Comparison of ENCODE assay signal across 25 mouse cellular contexts in genomic region chr9:52529444-52529915, GRCm38 (mm10).
A peak's percentile ranks its signal among the peaks of the same experiment; 100 is the strongest.
DNase-seq lines count a peak whose midpoint lies in the region; ATAC-seq lines count a peak whose summit lies in the region.
"Had no signal": no experiment of that assay in that cellular context is flagged by ENCODE, and none has a peak within 500 bp of the region (broad histone marks: within the 10 kb centered on the region; RNA-seq: fewer than 3 reads in every experiment).

No protein-coding gene starts in this region.

- peak; percentile 1 for DNase-seq in right cerebral cortex, adult 18-20 months
- DNase-seq in right cerebral cortex, postnatal 4 days: no peak
- peak; percentile 91 for DNase-seq in NIH3T3 (ENCODE audit: low read depth)
- peak; percentile 1 for DNase-seq in forelimb bud, embryonic 11.5 days (ENCODE audit: low read depth, low spot score)
- no peak for DNase-seq in midbrain, embryonic 11.5 days (ENCODE audit: low spot score, missing footprints)
- no peak for DNase-seq in midbrain, embryonic 14.5 days
- no peak for DNase-seq in hindbrain, embryonic 14.5 days (ENCODE audit: low spot score)
- DNase-seq: adrenal gland, postnatal 10 days; cerebellum, adult 9-10 months; kidney, adult 9 months; kidney, postnatal 14 days; liver; lung, postnatal 36 days; retina, postnatal 1 day; thymus, postnatal 25 days had no signal

- H3K9ac ChIP-seq in midbrain, embryonic 11.5 days (ENCODE audit: low read length): no peak overlapping the region
- no peak overlapping the region for H3K9ac ChIP-seq in midbrain, embryonic 14.5 days (replicated peaks; ENCODE audit: low read length)
- no peak overlapping the region for H3K9ac ChIP-seq in hindbrain, embryonic 14.5 days
- H3K9ac ChIP-seq: forebrain, embryonic 13.5 days; liver, embryonic 15.5 days; lung, embryonic 15.5 days; midbrain, embryonic 12.5 days; neural tube, embryonic 12.5 days had no signal

- no peaks in the 10 kb centered on the region for H3K4me1 ChIP-seq in midbrain, embryonic 11.5 days (ENCODE audit: control insufficient read depth, insufficient read depth, low read length)
- H3K4me1 ChIP-seq in midbrain, embryonic 14.5 days (ENCODE audit: control insufficient read depth, insufficient read depth, low read length): no peaks in the 10 kb centered on the region
- H3K4me1 ChIP-seq in hindbrain, embryonic 14.5 days (replicated peaks; ENCODE audit: control insufficient read depth, insufficient read depth, low read length): no peaks in the 10 kb centered on the region
- H3K4me1 ChIP-seq: forebrain, embryonic 13.5 days; liver, embryonic 15.5 days; lung, embryonic 15.5 days; midbrain, embryonic 12.5 days; neural tube, embryonic 12.5 days had no signal

- no peak overlapping the region for H3K4me3 ChIP-seq in midbrain, embryonic 11.5 days (ENCODE audit: low read depth, low read length)
- no peak overlapping the region for H3K4me3 ChIP-seq in midbrain, embryonic 14.5 days (replicated peaks; ENCODE audit: low read depth, low read length)
- no peak overlapping the region for H3K4me3 ChIP-seq in hindbrain, embryonic 14.5 days (replicated peaks; ENCODE audit: low read length)
- H3K4me3 ChIP-seq: forebrain, embryonic 13.5 days; hindbrain, embryonic 10.5 days; layer of hippocampus, adult 2 months; liver, embryonic 15.5 days; lung, embryonic 15.5 days; midbrain, embryonic 12.5 days; neural tube, embryonic 12.5 days had no signal

- H3K9me3 ChIP-seq in midbrain, embryonic 11.5 days (ENCODE audit: control insufficient read depth, low read length): no peaks in the 10 kb centered on the region
- no peaks in the 10 kb centered on the region for H3K9me3 ChIP-seq in midbrain, embryonic 14.5 days (ENCODE audit: control insufficient read depth, low read length)
- no peaks in the 10 kb centered on the region for H3K9me3 ChIP-seq in hindbrain, embryonic 14.5 days (ENCODE audit: control insufficient read depth, low read length)
- H3K9me3 ChIP-seq: forebrain, embryonic 13.5 days; hindbrain, embryonic 10.5 days; liver, embryonic 15.5 days; lung, embryonic 15.5 days; midbrain, embryonic 12.5 days; neural tube, embryonic 12.5 days had no signal

- H3K27ac ChIP-seq in midbrain, embryonic 11.5 days (ENCODE audit: low read depth, low read length): no peak overlapping the region
- no peak overlapping the region for H3K27ac ChIP-seq in midbrain, embryonic 14.5 days (replicated peaks; ENCODE audit: low read depth, low read length)
- H3K27ac ChIP-seq in hindbrain, embryonic 14.5 days: no peak overlapping the region
- H3K27ac ChIP-seq: forebrain, embryonic 13.5 days; hindbrain, embryonic 10.5 days; hindbrain, postnatal 0 days; layer of hippocampus, adult 2 months; liver, embryonic 15.5 days; lung, embryonic 15.5 days; midbrain, embryonic 12.5 days; neural tube, embryonic 12.5 days had no signal

- no peaks in the 10 kb centered on the region for H3K27me3 ChIP-seq in midbrain, embryonic 11.5 days (ENCODE audit: control insufficient read depth, insufficient read depth, low read length)
- H3K27me3 ChIP-seq in midbrain, embryonic 14.5 days (ENCODE audit: control insufficient read depth, insufficient read depth, low read length): no peaks in the 10 kb centered on the region
- no peaks in the 10 kb centered on the region for H3K27me3 ChIP-seq in hindbrain, embryonic 14.5 days (ENCODE audit: control insufficient read depth, insufficient read depth, low read length)
- H3K27me3 ChIP-seq: forebrain, embryonic 13.5 days; liver, embryonic 15.5 days; lung, embryonic 15.5 days; midbrain, embryonic 12.5 days; neural tube, embryonic 12.5 days had no signal

- H3K36me3 ChIP-seq in midbrain, embryonic 11.5 days (ENCODE audit: control insufficient read depth, insufficient read depth, low read length): no peaks in the 10 kb centered on the region
- no peaks in the 10 kb centered on the region for H3K36me3 ChIP-seq in midbrain, embryonic 14.5 days (ENCODE audit: control insufficient read depth, insufficient read depth, low read length)
- H3K36me3 ChIP-seq in hindbrain, embryonic 14.5 days (replicated peaks; ENCODE audit: control insufficient read depth, insufficient read depth): no peaks in the 10 kb centered on the region
- H3K36me3 ChIP-seq: hindbrain, embryonic 10.5 days; liver, embryonic 15.5 days; lung, embryonic 15.5 days; midbrain, embryonic 12.5 days; neural tube, embryonic 12.5 days had no signal

- ATAC-seq in midbrain, embryonic 11.5 days (ENCODE audit: low FRiP score): no peak
- no peak for ATAC-seq in midbrain, embryonic 14.5 days (ENCODE audit: low FRiP score, low TSS enrichment)
- ATAC-seq in hindbrain, embryonic 14.5 days (ENCODE audit: low FRiP score): no peak
- ATAC-seq: activated CD4-positive, CD25-positive, alpha-beta regulatory T cell, adult 4 months; forebrain, embryonic 13.5 days; hindbrain, postnatal 0 days; intestine, embryonic 16.5 days had no signal

- no peak overlapping the region for H3K4me2 ChIP-seq in midbrain, embryonic 11.5 days
- no peak overlapping the region for H3K4me2 ChIP-seq in midbrain, embryonic 14.5 days (ENCODE audit: low read length)
- no peak overlapping the region for H3K4me2 ChIP-seq in hindbrain, embryonic 14.5 days (replicated peaks)
- H3K4me2 ChIP-seq: forebrain, embryonic 13.5 days; liver, embryonic 15.5 days; lung, embryonic 15.5 days; midbrain, embryonic 12.5 days; neural tube, embryonic 12.5 days had no signal

- 91% methylated on average over 6 of the region's 6 CpGs for WGBS in midbrain, embryonic 11.5 days
- 93% methylated on average over 6 of the region's 6 CpGs for WGBS in midbrain, embryonic 14.5 days
- 89% methylated on average over 6 of the region's 6 CpGs for WGBS in hindbrain, embryonic 14.5 days

Comparison
In these comparisons a context has a peak if more than half of its experiments do, and no peak if none do; other contexts are left out.
1. DNase-seq: peak in right cerebral cortex, adult 18-20 months (single experiment), NIH3T3 (single experiment) and forelimb bud, embryonic 11.5 days (single experiment); none in right cerebral cortex, postnatal 4 days (single experiment), midbrain, embryonic 11.5 days (single experiment), midbrain, embryonic 14.5 days (single experiment) and hindbrain, embryonic 14.5 days (single experiment).